ENCODE assay signal across 19 mouse cellular contexts in the genomic region with DNA sequence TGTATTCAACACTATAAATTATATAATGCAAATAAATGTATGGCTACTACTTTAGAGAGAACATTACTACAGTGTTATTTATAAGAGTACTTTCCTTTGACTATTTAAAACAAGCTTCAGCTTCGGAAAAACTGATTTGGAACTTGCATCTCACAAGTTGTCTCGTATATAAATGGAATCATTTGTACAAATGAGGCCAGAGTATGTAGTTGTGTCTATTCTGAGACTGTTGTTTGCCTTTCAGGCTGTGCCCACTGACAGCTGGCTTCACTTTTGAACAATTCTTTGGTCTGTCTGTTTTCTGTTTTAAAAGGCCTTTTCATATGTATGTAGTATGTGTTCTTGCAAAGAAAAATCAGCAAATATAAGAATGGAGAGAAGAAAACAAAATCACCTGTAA.
"Had no signal": no experiment of that assay in that cellular context is flagged by ENCODE, and none has a peak within 500 bp of the region (broad histone marks: within the 10 kb centered on the region; RNA-seq: fewer than 3 reads in every experiment).

No protein-coding gene starts in this region.

- H3K27me3 ChIP-seq: liver, embryonic 15.5 days; lung, embryonic 15.5 days; midbrain, embryonic 13.5 days; midbrain, embryonic 15.5 days; neural tube, embryonic 12.5 days; stomach, embryonic 15.5 days had no signal

- H3K4me2 ChIP-seq: liver, embryonic 15.5 days; lung, embryonic 15.5 days; midbrain, embryonic 11.5 days; midbrain, embryonic 13.5 days; midbrain, embryonic 15.5 days; neural tube, embryonic 12.5 days; stomach, embryonic 15.5 days had no signal

- H3K4me3 ChIP-seq: liver, embryonic 15.5 days; lung, embryonic 15.5 days; megakaryocyte, embryonic 14.5 days; midbrain, embryonic 13.5 days; midbrain, embryonic 15.5 days; neural tube, embryonic 12.5 days; stomach, embryonic 15.5 days had no signal

- H3K27ac ChIP-seq: liver, embryonic 15.5 days; lung, embryonic 15.5 days; macrophage; midbrain, embryonic 13.5 days; midbrain, embryonic 15.5 days; neural tube, embryonic 12.5 days; stomach, embryonic 15.5 days; stomach, postnatal 0 days had no signal

- H3K9me3 ChIP-seq: liver, embryonic 15.5 days; lung, embryonic 15.5 days; megakaryocyte, embryonic 14.5 days; midbrain, embryonic 13.5 days; midbrain, embryonic 15.5 days; neural tube, embryonic 12.5 days; stomach, embryonic 15.5 days had no signal

- H3K4me1 ChIP-seq: liver, embryonic 15.5 days; lung, embryonic 15.5 days; megakaryocyte, embryonic 14.5 days; midbrain, embryonic 13.5 days; midbrain, embryonic 15.5 days; neural tube, embryonic 12.5 days; stomach, embryonic 15.5 days had no signal

- DNase-seq: liver, postnatal 0 days; lung, adult 2 months; lung, postnatal 14 days; lung, postnatal 36 days; right cerebral cortex, postnatal 14 days; thymus, adult 18-20 months; thymus, postnatal 14 days; thymus, postnatal 36 days had no signal

- H3K9ac ChIP-seq: liver, embryonic 15.5 days; liver, postnatal 0 days; lung, embryonic 15.5 days; midbrain, embryonic 13.5 days; midbrain, embryonic 15.5 days; neural tube, embryonic 12.5 days; stomach, embryonic 15.5 days had no signal

- ATAC-seq: liver, postnatal 0 days; lung, postnatal 0 days; midbrain, embryonic 13.5 days; midbrain, embryonic 15.5 days had no signal

- H3K36me3 ChIP-seq: liver, embryonic 15.5 days; lung, embryonic 15.5 days; midbrain, embryonic 13.5 days; midbrain, embryonic 15.5 days; neural tube, embryonic 12.5 days; stomach, embryonic 15.5 days had no signal
